Mouse (Mus musculus) splenic B cell, adult 2 months (primary cell): Measurements from ENCODE around the gene Tmem273.

ENCODE experiments used
- DNase-seq: peaks from one replicate; pipeline ENCODE4 v3.0.0-alpha.2; 2011; ENCODE audit warnings: low read depth, low spot score
- H3K27me3 ChIP-seq: 2 replicates; pipeline ENCODE4 v1.6.1; 2012; ENCODE audit warnings: mild to moderate bottlenecking, low read length, moderate library complexity, mixed read lengths; ENCODE audit not compliant: control insufficient read depth, poor library complexity, insufficient read depth, severe bottlenecking
- H3K36me3 ChIP-seq: 2 replicates; pipeline ENCODE4 v1.6.1; 2012; ENCODE audit warnings: mild to moderate bottlenecking, low read length, moderate library complexity, mixed read lengths; ENCODE audit not compliant: control insufficient read depth, poor library complexity, insufficient read depth, severe bottlenecking

Tmem273 gene

GRCm38 (mm10) chr14:32859831-32860569, 74.2 kb downstream of the Tmem273 start:
- H3K27me3 ChIP-seq: no peaks in the 10 kb centered on the region
- DNase-seq: peak; percentile 3
- no peaks in the 10 kb centered on the region for H3K36me3 ChIP-seq

- no peak for DNase-seq
These were observed 75.4 kb downstream of the Tmem273 start for GRCm38 (mm10) chr14:32861149-32861581.

GRCm38 (mm10) chr14:32861656-32862055, 75.9 kb downstream of the Tmem273 start:
- no peaks in the 10 kb centered on the region for H3K36me3 ChIP-seq
- H3K27me3 ChIP-seq: no peaks in the 10 kb centered on the region
- no peak for DNase-seq

More at GRCm38 (mm10) chr14:32861149-32861581, 75.4 kb downstream of the Tmem273 start:
- Histone ChIP-seq H3K27me3 (no peaks in the 10 kb centered on the region), H3K36me3 (no peaks in the 10 kb centered on the region)

GRCm38 (mm10) chr14:32865331-32865730, 79.6 kb downstream of the Tmem273 start:
- no peaks in the 10 kb centered on the region for H3K27me3 ChIP-seq
- H3K36me3 ChIP-seq: no peaks in the 10 kb centered on the region
- no peak for DNase-seq
